ENCODE assay signal across 18 mouse cellular contexts in genomic region chr15:97795559-97796235, GRCm38 (mm10).
"Had no signal": no experiment of that assay in that cellular context is flagged by ENCODE, and none has a peak within 500 bp of the region (broad histone marks: within the 10 kb centered on the region; RNA-seq: fewer than 3 reads in every experiment).

No protein-coding gene starts in this region.

- DNase-seq: lung, adult 18-20 months; lung, embryonic 14.5 days; lung, postnatal 10 days; lung, postnatal 4 days; midbrain, embryonic 14.5 days; retina, postnatal 1 day; right cerebral cortex, adult 18-20 months; right cerebral cortex, postnatal 25 days; right cerebral cortex, postnatal 4 days; spleen, adult 18-20 months; thymus, adult 18-20 months; thymus, postnatal 14 days had no signal

- ATAC-seq: midbrain, embryonic 16.5 days had no signal

- H3K27me3 ChIP-seq: neural tube, embryonic 13.5 days; neural tube, embryonic 15.5 days had no signal

- H3K27ac ChIP-seq: midbrain, embryonic 12.5 days; neural tube, embryonic 13.5 days; neural tube, embryonic 15.5 days had no signal

- H3K4me3 ChIP-seq: midbrain, embryonic 10.5 days; midbrain, embryonic 12.5 days; myocyte; neural tube, embryonic 13.5 days; neural tube, embryonic 15.5 days had no signal
